Mouse (Mus musculus) lung, embryonic 14.5 days (tissue): ENCODE measurements around the gene Mto1. TPM values are rescaled to one million over a fixed set of nuclear protein-coding genes. Genes with fewer than 3 reads are reported as not detected.
"Not testable (repeated sequence)": the region's sequence is repeated elsewhere in the genome, so short reads cannot be mapped to it uniquely, and the experiment has no call there.

Experiments
- ATAC-seq: fragments of 200-750 bp; cut with Nextera tagmentation; 2 replicates; pipeline ENCODE4 v1.8.0; 2017; ENCODE audit warnings: mild to moderate bottlenecking, moderate TSS enrichment, moderate library complexity; ENCODE audit not compliant: insufficient read depth
- DNase-seq: peaks from one replicate; pipeline ENCODE4 v3.0.0-alpha.2; 2015
- H3K27ac ChIP-seq: fragments of 300-500 bp; sonication (generic); 2 replicates; pipeline ENCODE4 v1.5.1; 2014; ENCODE audit warnings: low read depth, mild to moderate bottlenecking, moderate library complexity
- H3K27me3 ChIP-seq: fragments of 300-500 bp; sonication (generic); 2 replicates; pipeline ENCODE4 v1.6.1; 2014; ENCODE audit warnings: low read length, control low read depth; ENCODE audit not compliant: insufficient read depth
- H3K36me3 ChIP-seq: fragments of 300-500 bp; sonication (generic); 2 replicates; pipeline ENCODE4 v1.6.1; 2014; ENCODE audit warnings: control low read depth; ENCODE audit not compliant: insufficient read depth
- H3K4me1 ChIP-seq: fragments of 300-500 bp; sonication (generic); 2 replicates; pipeline ENCODE4 v1.6.1; 2014; ENCODE audit warnings: antibody characterized with exemption, control low read depth; ENCODE audit not compliant: insufficient read depth
- H3K4me2 ChIP-seq: fragments of 300-500 bp; sonication (generic); 2 replicates; pipeline ENCODE4 v1.6.1; 2014; ENCODE audit warnings: mild to moderate bottlenecking
- H3K4me3 ChIP-seq: fragments of 300-500 bp; sonication (generic); 2 replicates; pipeline ENCODE4 v1.5.1; 2014; ENCODE audit warnings: low read depth, low read length
- H3K9ac ChIP-seq: fragments of 300-500 bp; sonication (generic); 2 replicates; pipeline ENCODE4 v1.6.1; 2014
- H3K9me3 ChIP-seq: fragments of 300-500 bp; sonication (generic); 2 replicates; pipeline ENCODE4 v1.6.1; 2016; ENCODE audit warnings: low read depth, low read length, control low read depth
- CTCF ChIP-seq: IDR thresholded peaks from 2 replicates; pipeline ENCODE4 v1.5.1; 2016; ENCODE audit warnings: antibody characterized with exemption, low read depth
- WGBS: fragments of 180-500 bp; shearing (Covaris S2); extraction: QIAGEN DNeasy Blood & Tissue Kit; methylation state at CpG from one replicate; pipeline ENCODE4 v1.1.7; 2014; 5-methylcytosine and 5-hydroxymethylcytosine counted together
- polyA plus RNA-seq: library from polyadenylated mRNA; unstranded; fragments of >200 nt; fragmentation: Nextera tagmentation; extraction: Ambion mirVana; gene quantifications from 2 replicates; pipeline ENCODE4 v1.2.1, GENCODE M21; 2014

Mto1 gene
- polyA plus RNA-seq, 1 experiment from 2014 or later, result 26.8 TPM

DNA sequence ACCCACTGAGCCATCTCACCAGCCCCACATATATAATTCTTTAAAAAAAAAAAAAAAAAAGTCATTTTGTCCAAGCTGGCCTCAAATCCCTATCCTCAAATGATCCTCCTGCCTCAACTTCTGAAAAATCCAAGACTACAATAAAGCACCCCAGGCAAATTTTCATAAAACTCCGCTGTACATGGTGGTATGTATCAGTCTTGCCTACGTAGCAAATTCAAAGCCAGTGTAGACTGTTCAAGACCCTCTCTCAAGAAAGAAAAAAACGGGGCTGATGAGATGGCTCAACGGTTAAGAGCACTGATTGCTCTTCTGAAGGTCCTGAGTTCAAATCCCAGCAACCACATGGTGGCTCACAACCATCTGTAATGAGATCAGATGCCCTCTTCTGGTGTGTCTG lies 27.9 kb downstream of the Mto1 start:
- DNase-seq, result peak; percentile 59
- peaks cover 86% of the 10 kb centered on the region for H3K36me3 ChIP-seq
- no peaks in the 10 kb centered on the region for H3K4me1 ChIP-seq
- 0 out of 2 replicates have a peak, but pooled peaks have one; percentile 21 for TF ChIP-seq CTCF
- no peak overlapping the region for H3K4me2 ChIP-seq
- no peaks in the 10 kb centered on the region for H3K27me3 ChIP-seq
- no peak overlapping the region for H3K9ac ChIP-seq
- no peaks in the 10 kb centered on the region for H3K9me3 ChIP-seq
- 82% methylated on average over 4 of the region's 4 CpGs for WGBS
- peak; percentile 15 for ATAC-seq
- H3K4me3 ChIP-seq, result no peak overlapping the region
- H3K27ac ChIP-seq, result no peak overlapping the region

DNA sequence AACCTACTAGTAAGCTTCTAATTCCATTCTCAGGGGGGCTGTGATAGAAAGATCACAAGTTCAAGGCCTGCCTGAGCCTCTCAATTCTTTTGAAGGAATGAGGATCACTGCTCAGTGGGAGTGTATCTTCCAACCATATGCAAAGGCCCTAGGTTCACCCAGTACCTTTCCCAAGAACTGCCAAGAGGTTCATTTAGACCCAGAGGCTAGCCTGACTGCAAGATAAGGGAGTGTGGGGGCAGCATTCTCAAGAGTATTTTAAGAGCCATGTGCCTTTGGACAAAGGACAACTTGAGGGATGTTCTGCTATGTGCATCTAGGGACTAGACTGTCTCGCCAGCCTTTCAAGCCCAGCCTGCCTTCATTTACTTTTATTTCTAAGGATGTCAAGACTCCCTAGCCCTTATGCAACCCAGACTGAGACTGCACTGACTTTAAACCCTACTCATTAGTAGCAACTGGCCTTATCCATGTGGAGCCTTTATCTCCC lies 28.6 kb downstream of the Mto1 start:
- Histone ChIP-seq H3K4me3 (no peak overlapping the region), H3K27ac (no peak overlapping the region), H3K4me1 (no peaks in the 10 kb centered on the region), H3K4me2 (no peak overlapping the region), H3K9ac (no peak overlapping the region), H3K36me3 (peaks cover 82% of the 10 kb centered on the region), H3K9me3 (no peaks in the 10 kb centered on the region), H3K27me3 (no peaks in the 10 kb centered on the region)
- no peak for TF ChIP-seq CTCF
- peak; percentile 66 for DNase-seq
- 12% methylated on average over 1 of the region's 1 CpGs for WGBS
- ATAC-seq, result peak; percentile 36

DNA sequence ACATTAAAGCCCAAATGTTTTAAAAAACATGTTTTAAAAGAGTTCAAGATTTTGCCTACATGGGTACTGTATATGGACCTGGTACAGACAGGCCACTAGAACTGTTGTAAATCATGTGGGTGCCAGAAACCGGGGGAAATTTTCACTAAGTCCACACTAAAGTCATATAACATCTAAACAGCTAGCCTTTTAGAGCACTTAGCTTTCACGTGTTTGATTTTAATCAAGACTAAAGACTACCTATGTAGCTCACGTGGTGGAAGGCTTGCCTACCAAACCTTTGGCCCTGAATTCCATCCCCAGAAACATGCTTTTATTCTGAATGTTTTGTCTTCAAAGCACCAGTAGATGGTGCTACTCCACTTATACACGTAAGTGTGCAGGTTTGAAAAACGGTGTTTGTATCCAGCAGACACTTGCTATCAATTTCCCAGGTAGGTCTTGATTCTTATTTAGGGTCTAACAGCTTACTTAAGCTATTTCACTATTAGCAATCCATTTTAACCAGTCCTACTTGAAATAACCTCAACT lies 29.1 kb downstream of the Mto1 start:
- 6% methylated on average over 5 of the region's 5 CpGs for WGBS
- no peaks in the 10 kb centered on the region for H3K4me1 ChIP-seq
- peaks cover 78% of the 10 kb centered on the region for H3K36me3 ChIP-seq
- no peak overlapping the region for H3K9ac ChIP-seq
- no peak overlapping the region for H3K4me3 ChIP-seq
- H3K4me2 ChIP-seq, result no peak overlapping the region
- DNase-seq (peak; percentile 78), ATAC-seq (no peak)
- TF ChIP-seq CTCF, result peak; percentile 58
- H3K27ac ChIP-seq, result no peak overlapping the region
- no peaks in the 10 kb centered on the region for H3K27me3 ChIP-seq
- no peaks in the 10 kb centered on the region for H3K9me3 ChIP-seq

DNA sequence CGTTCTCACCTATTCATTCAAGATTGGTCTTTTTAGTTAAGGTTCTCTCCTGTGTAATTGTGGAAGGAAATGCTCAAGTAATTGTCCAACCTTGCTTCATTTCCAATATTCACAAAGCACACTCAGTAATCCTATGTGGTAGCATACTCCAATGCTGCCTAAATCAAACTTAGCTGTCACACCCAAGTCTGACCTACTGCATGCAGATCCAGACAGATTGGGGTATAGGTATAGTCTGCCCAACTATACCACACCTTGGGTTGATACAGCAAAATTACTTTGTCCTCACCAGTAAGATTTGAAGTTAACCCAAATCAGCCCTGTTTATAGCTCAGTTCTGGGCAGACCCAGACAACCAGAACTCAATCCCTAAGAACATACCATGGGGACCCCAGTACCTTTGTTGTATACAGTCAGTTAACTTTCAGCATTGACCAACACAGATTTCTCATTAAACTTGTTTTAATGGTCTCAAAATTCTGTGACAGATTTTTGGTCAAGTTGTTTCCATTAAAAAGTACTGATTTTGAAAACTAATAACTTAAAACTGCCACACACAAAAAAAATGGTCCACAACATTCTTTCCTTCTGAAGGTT lies 30.1 kb downstream of the Mto1 start:
- H3K4me2 ChIP-seq, result peak overlapping the region; percentile 24; the same call in 1 of the 2 replicates

DNA sequence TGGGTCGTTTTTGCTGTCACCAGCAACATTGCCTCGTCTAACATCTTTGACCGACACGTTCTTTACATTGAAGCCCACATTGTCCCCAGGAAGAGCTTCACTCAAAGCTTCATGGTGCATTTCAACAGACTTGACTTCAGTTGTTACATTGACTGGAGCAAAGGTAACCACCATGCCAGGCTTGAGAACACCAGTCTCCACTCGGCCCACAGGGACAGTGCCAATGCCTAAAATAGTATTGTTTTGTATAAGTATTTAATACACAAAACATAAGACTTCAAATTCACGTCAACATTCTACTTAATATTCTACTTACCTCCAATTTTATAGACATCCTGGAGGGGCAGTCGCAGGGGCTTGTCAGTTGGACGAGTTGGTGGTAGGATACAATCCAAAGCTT lies 31.3 kb downstream of the Mto1 start:
- Histone ChIP-seq H3K4me2 (peak overlapping the region; percentile 67), H3K9ac (peak overlapping the region; percentile 100; the same call in 1 of the 2 replicates), H3K36me3 (peaks cover 59% of the 10 kb centered on the region), H3K4me3 (peak overlapping the region; percentile 86)
- not testable (repeated sequence) for H3K27ac ChIP-seq, DNase-seq, H3K4me1 ChIP-seq, H3K27me3 ChIP-seq, ATAC-seq, H3K9me3 ChIP-seq
- 30% methylated on average over 8 of the region's 8 CpGs for WGBS

More for the DNA sequence above, 30.1 kb downstream of the Mto1 start:
- DNase-seq, H3K27ac ChIP-seq, H3K4me1 ChIP-seq, ATAC-seq, H3K27me3 ChIP-seq, H3K9ac ChIP-seq, H3K9me3 ChIP-seq: not testable (repeated sequence)
- H3K4me3 ChIP-seq, result 0 out of 2 replicates have a peak overlapping the region, but pooled peaks have one; percentile 0
- H3K36me3 ChIP-seq, result peaks cover 70% of the 10 kb centered on the region
- 44% methylated on average over 1 of the region's 1 CpGs for WGBS

DNA sequence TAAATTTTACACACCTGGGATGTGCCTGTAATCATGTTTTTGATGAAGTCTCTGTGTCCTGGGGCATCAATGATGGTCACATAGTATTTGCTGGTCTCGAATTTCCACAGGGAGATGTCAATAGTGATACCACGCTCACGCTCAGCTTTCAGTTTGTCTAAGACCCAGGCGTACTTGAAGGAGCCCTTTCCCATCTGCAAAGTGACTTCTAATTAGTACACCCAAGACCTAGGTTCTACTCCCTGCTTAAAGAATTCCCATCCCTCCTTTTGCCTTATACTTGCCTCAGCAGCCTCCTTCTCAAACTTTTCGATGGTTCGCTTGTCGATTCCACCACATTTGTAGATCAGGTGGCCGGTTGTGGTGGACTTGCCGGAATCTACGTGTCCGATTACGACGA lies 32.2 kb downstream of the Mto1 start:
- Histone ChIP-seq H3K4me2 (peak overlapping the region; percentile 67), H3K4me3 (peak overlapping the region; percentile 86), H3K27ac (peak overlapping the region; percentile 99), H3K36me3 (peaks cover 52% of the 10 kb centered on the region), H3K9ac (peak overlapping the region; percentile 100)
- not testable (repeated sequence) for DNase-seq, H3K27me3 ChIP-seq, H3K9me3 ChIP-seq, ATAC-seq, H3K4me1 ChIP-seq
- under 1% methylated on average over 13 of the region's 13 CpGs for WGBS

DNA sequence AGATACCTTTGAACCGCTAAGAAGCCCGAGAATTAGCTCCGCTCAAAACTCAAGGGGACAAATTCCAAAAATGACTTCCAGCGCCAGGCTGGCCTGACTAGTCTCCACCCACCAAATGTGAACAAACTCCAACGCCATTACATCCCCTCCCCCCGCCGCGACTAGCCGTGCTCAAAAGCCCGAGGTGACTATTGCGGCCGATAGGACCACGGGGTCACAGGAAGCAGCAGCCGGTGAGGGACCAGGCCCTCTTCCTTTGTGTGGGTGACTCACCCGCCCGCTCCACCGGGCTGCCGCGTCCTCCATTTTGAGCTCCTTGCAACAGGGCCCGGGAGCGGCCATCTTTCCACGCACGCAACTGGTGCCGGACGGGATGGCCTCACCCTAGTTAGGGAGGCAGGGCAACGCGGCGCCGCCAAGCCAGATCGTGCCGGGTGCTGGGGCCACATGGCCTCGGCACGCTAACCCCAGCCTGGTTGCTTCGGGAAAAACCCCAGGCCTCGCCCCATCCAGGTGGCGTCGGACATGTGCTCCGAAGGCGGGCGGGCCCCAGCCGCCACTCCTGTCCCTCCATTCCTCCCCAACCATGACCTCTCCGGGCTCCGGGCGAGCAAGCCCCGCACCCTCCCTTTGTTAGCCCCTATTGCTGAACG lies 32.8 kb downstream of the Mto1 start:
- WGBS, result under 1% methylated on average over 44 of the region's 46 CpGs
- Histone ChIP-seq H3K36me3 (peaks cover 48% of the 10 kb centered on the region), H3K4me3 (peak overlapping the region; percentile 86), H3K27me3 (no peaks in the 10 kb centered on the region), H3K9me3 (no peaks in the 10 kb centered on the region), H3K27ac (peak overlapping the region; percentile 99), H3K4me1 (no peaks in the 10 kb centered on the region), H3K4me2 (peak overlapping the region; percentile 67), H3K9ac (peak overlapping the region; percentile 100)
- peak; percentile 5 for ATAC-seq
- no peak for TF ChIP-seq CTCF
- DNase-seq, result peak; percentile 78
